Mouse (Mus musculus) subcutaneous adipose tissue, adult 2 months (tissue): Measurements from ENCODE around the gene Ttc6. TPM values are rescaled to one million over a fixed set of nuclear protein-coding genes. Genes with fewer than 3 reads are reported as not detected.

Experiments used
- polyA plus RNA-seq: library from polyadenylated mRNA; depleted of rRNA; stranded (reverse); fragments of >200 nt; gene quantifications from 2 replicates; pipeline ENCODE4 v1.2.3, GENCODE M21; 2012; ENCODE audit warnings: low replicate concordance; rRNA removed

The Ttc6 gene
- not detected in 2 replicates for polyA plus RNA-seq

DNA sequence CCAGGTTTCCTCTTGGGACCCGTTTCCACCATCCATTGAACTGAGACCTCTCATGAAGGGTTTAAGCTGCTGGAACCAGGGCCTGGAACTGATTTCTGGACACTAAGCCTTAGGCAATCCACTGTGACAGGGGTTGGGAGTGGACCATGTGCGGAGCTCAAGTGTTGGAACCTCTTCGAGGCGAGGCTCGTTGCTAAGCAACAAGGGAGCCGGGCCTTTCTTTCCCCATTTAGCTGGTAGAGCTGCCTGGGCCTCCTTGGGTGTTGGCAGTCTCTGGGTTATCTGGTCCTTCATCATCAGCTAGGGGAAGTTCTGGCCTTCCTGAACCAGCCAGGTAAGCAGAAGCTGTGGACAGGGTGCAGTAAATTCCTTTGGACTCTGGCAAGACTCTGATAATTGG lies at the start of gene Ttc6:
Gene Ttc6 (plus strand): TSS at position 205 of the 400 bp plus-strand sequence.

DNA sequence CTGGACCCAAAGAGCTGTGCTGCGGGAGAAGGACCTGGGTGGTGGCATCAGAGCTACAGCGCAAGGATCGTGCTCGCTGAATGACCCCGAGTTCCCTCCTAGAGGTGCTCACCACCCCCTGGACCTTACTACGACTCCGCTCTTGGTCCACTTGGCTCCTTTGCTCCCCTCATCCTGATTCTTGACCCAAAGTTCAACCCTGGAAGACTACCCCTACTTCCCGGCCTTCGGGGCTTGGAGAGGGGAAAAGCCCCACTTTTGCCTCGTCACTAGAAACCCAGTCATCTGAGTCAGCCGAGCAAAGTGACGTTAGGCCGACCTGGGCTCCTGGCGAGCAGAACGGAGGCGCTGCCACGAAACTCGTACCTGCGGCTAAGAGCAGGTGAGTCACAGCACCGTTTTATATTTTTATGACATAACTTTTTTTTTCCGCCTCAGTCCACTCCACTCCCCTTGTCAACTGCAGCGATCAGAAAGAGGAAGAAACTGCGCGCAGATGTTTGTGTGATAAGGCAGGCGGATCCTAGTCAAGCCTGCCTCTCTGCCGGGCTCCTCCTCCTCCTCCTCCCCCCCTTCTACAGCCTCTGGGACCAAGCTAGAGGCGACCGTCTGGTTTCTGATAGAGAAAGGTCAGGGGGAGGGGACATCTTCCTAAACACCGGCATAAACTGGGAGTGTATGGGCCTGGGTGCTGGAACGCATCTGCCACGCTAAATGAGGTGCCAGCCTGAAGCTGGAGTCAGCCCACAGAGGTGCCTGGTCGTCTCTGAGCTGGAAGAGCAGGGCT lies 17.3 kb upstream of the Ttc6 start, which contains the start of gene Foxa1:
Gene Foxa1 (minus strand): TSS at position 502 of the 787 bp plus-strand sequence.

Other genes with a start within 250 kb of the Ttc6 start
- gene Foxa1, start 17.2 kb upstream of the Ttc6 start, polyA plus RNA-seq, result 0.42 TPM in 1 of 2 replicates, not detected in the other